Mouse (Mus musculus) left cerebral cortex, adult 9 months (tissue): ENCODE results near the gene Tm2d3.
A peak's percentile ranks its signal among the peaks of the same experiment; 100 is the strongest.

Experiments used
- DNase-seq, 2 experiments: peaks; one replicate each; pipeline ENCODE4 v3.0.0; 2022; ENCODE audit warnings: low spot score in 2 of 2

Gene Tm2d3

GRCm38 (mm10) chr7:65704818-65705242, 13.9 kb downstream of the Tm2d3 start:
- peak in 1 of 2 experiments; percentile 89 for DNase-seq

- no peak for DNase-seq
These were observed 17.5 kb downstream of the Tm2d3 start for GRCm38 (mm10) chr7:65708506-65708905.

GRCm38 (mm10) chr7:65710301-65710700, 19.3 kb downstream of the Tm2d3 start:
- no peak for DNase-seq

- DNase-seq, result no peak
These were observed 22.8 kb downstream of the Tm2d3 start for GRCm38 (mm10) chr7:65713782-65714181.

- DNase-seq, result no peak
These were observed 23.3 kb downstream of the Tm2d3 start for GRCm38 (mm10) chr7:65714304-65714703.

- peak in 1 of 2 experiments; percentile 6 for DNase-seq
These were observed 43.1 kb downstream of the Tm2d3 start for GRCm38 (mm10) chr7:65734024-65734423.

- no peak for DNase-seq
These were observed 44.3 kb downstream of the Tm2d3 start for GRCm38 (mm10) chr7:65735261-65735660.

- DNase-seq, result no peak
These were observed 46.5 kb downstream of the Tm2d3 start for GRCm38 (mm10) chr7:65737286-65738040.

GRCm38 (mm10) chr7:65742857-65743256, 51.9 kb downstream of the Tm2d3 start:
- DNase-seq, result no peak

- DNase-seq, result no peak
These were observed 57.3 kb downstream of the Tm2d3 start for GRCm38 (mm10) chr7:65747990-65748955.
